Mouse (Mus musculus) lung, postnatal 36 days (tissue): ENCODE data around the gene Pdcd11.

Experiments used
- DNase-seq: peaks from one replicate; pipeline ENCODE4 v3.0.0; 2022; ENCODE audit warnings: mixed read lengths

Gene Pdcd11

DNA sequence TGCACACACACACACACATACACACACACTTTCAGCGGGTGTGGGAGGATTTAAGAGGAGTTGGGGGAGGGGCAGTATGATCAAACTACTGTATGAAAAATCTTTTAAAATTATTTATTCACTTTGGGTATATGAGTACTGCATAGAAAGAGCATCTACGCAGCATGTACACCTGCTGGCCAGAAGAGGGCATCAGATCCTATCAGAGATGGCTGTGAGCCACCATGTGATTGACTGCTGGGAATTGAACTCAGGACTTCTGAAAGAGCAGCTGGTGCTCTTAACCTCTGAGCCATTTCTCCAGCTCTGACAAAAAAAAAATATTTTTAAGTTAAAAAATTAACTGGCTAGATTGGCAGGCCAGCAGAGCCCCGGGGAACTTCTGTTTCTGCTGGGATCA lies 83.9 kb downstream of the Pdcd11 start:
- DNase-seq, result peak; percentile 49

DNA sequence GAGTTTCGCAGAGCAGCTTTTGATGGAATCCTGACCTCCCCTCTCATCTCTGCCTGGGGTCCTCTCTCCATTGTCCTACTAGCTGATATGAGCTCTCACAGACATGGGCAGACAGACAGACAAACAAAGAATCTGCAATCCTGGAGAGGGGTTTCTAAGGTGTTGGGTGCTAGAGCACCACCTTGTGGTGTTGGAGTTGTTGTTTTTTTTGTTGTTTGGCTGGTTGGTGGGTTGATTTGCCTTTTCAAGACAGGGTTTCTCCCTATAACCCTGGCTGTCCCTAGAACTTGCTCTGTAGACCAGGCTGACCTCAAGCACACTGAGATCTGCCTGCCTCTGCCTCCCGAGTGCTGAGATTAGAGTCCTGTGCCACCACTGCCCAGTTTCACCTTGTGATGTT lies 84.9 kb downstream of the Pdcd11 start:
- DNase-seq, result no peak

DNA sequence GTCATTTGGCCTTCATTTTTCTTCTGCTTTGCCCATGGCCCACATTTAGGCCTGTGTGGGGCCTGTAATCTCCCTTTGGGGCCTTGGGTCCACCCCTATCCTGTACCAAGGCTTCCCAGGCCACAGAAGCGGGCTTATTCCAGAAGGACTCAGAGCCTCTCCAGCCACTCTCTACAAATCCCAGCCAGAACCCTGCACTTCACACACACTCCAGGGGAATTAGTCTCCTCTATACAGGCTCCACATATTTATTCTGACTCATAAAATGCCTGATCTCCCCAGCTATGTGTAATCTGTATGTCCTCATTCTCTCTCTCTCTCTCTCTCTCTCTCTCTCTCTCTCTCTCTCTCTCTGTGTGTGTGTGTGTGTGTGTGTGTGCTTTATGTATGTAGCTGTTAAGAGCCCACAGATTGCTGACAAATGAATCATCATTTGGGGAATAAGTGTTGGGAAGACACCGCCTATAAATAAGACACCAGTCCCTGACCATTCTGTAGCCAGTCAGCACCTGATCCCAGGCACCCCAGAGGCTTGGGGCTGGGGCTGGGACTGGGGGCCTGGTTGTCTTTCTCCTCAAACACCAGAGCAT lies 86.4 kb downstream of the Pdcd11 start:
- DNase-seq, result no peak

DNA sequence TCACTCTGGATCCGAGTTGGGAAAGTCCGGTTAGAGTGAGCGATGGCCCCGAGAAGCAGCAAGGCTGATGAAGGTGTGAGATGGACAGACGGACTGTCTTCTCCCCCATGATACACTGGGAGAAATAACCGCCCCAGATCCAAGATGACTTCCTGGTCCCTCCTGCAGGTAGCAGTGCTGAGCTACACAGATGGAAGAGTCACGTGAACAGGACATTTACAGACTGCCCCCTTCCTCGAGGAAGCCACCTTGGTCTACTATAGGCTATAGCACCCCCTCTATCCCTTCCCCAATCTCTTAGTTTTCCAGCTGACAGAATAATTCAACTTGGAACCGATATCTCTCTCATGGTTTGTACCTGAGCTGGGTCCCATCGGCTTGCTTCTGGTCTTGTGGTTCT lies 87.4 kb downstream of the Pdcd11 start:
- DNase-seq, result peak; percentile 36

DNA sequence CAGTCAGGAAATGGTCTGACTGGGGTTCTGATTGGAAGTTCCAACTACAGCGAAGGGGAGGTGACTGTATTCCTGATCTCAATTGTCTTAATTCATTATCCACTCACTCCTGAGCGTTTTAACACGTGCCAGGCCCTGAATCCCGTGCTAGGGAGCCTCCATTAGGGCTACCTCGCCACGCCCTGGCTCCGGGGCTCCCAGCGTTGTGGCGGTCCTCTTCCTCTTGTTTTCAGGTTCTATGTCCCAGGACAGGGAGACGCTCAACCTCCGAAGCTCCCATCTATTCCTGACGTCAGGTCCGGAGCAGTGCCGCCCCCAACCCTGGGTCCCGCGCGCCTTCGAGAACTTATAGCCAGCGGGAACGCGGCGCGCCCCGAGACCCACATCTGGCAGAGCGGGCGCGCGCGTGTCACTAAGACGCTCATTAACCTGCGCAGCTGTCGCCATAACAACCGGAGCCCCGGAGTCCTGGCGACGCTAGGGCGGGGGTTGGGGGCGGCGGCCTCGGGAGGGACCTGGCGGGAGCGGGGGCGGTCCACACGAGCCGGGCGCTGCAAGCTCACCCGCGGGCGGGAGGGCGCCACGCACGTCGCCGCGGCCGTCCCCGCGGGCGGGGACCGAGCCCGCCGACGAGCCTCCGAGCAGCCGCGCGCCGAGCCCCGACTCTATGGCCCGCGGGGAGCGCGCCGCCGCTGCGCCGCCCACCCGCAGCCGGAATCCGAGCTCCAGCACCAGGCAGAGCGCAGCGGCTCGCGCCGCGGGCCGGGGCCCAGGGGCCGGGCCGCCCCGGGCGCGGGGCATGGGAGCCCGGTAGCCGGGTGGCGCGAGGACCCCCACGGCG lies 88.1 kb downstream of the Pdcd11 start, which contains the start of gene Neurl1a:
TSS of gene Neurl1a (plus strand) at position 390 of the 841 bp plus-strand sequence.
- DNase-seq, result peak; percentile 45

DNA sequence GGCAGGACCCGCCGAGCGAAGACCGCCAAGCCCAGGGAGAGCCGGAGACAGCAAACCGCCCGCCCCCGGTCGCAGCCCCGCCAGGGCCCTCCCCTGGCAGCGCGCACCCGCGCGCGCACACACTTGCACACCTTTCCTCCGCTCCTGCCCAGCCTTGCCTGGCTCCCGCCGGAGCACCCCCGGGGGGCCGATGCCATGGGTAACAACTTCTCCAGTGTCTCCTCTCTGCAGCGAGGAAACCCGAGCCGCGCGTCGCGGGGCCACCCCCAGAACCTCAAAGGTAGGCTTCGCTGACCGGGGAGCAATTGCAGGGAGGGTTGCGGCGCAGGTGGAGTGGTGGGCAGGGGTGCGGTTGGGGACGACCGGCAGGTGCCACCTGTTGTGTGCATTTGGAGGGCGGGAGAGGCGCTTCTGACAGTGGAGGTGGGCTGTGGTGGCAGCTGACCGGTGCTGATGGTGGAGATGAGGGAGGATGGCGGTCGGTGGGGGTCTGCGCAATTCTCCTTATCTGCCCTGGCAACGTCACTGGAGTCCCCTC lies 88.8 kb downstream of the Pdcd11 start:
- no peak for DNase-seq

DNA sequence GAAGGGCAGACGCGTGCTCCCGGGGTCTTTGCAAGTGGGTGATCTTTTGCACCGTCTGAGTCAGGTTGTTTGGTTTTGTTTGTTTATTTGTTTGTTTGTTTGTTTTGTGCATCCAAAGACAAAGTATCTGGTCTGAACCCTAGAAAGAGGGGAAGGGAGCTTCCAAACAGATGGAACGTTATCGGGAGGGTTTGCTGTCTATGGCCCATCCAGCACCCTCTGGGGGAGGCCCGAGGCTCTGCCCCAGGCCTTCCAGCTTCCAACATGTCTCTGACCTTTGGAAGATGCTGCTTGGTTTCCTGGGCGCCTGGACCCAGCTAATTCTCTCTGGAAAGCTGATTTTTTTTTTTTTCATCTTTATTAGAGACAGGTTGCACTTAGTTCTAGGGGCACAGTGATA lies 89.4 kb downstream of the Pdcd11 start:
- no peak for DNase-seq
